Mouse (Mus musculus) heart, embryonic 11.5 days (tissue): ENCODE results near the gene Cd209a. TPM values are rescaled to one million over a fixed set of nuclear protein-coding genes. Genes with fewer than 3 reads are reported as not detected.

ENCODE experiments used
- microRNA-seq: library from miRNA; unstranded; fragments of <30 nt; microRNA quantifications from one replicate; pipeline ENCODE4, GENCODE M21; 2016; ENCODE audit warnings: borderline number of aligned reads
- polyA plus RNA-seq: library from polyadenylated mRNA; unstranded; fragments of >200 nt; fragmentation: Nextera tagmentation; extraction: Ambion mirVana; gene quantifications from 2 replicates; pipeline ENCODE4 v1.2.1, GENCODE M21; 2014

Cd209a gene
- polyA plus RNA-seq, 1 experiment from 2014 or later, result not detected

Small RNA genes lying within 50 kb of the gene (microRNA-seq; reads per million reads assigned to microRNA genes)
- gene Gm24934, result not detected

Other genes with a start within 250 kb of the Cd209a start
- 31.3 and 48.1 TPM in 2 replicates for gene Mcoln1, start 248.5 kb downstream of the Cd209a start, polyA plus RNA-seq
- gene Pnpla6, start 233.6 kb downstream of the Cd209a start, polyA plus RNA-seq, result 14.0 and 15.9 TPM in 2 replicates
- gene C330021F23Rik, start 181.0 kb downstream of the Cd209a start, polyA plus RNA-seq, result 3.9 and 5.1 TPM in 2 replicates
- gene Camsap3, start 161.7 kb downstream of the Cd209a start, polyA plus RNA-seq, result 1.6 TPM in 2 replicates
- 32.6 and 34.7 TPM in 2 replicates for gene Xab2, start 127.7 kb downstream of the Cd209a start, polyA plus RNA-seq
- 109 and 114 TPM in 2 replicates for gene Pet100, start 127.4 kb downstream of the Cd209a start, polyA plus RNA-seq
- gene Pcp2, start 123.4 kb downstream of the Cd209a start, polyA plus RNA-seq, result 0.11 TPM in 1 of 2 replicates, not detected in the other
- 57.7 and 60.2 TPM in 2 replicates for gene Stxbp2, start 118.0 kb downstream of the Cd209a start, polyA plus RNA-seq
- gene Retn, start 93.2 kb downstream of the Cd209a start, polyA plus RNA-seq, result not detected in 2 replicates
- not detected in 2 replicates for gene Mcemp1, start 83.2 kb downstream of the Cd209a start, polyA plus RNA-seq
- gene Fcor, start 76.6 kb downstream of the Cd209a start, polyA plus RNA-seq, result 9.4 and 12.2 TPM in 2 replicates
- gene Trappc5, start 72.7 kb downstream of the Cd209a start, polyA plus RNA-seq, result 26.3 and 33.2 TPM in 2 replicates
- 0.13 and 0.14 TPM in 2 replicates for gene Fcer2a, start 54.8 kb downstream of the Cd209a start, polyA plus RNA-seq
- gene Clec4g, start 28.3 kb downstream of the Cd209a start, polyA plus RNA-seq, result 4.1 and 4.6 TPM in 2 replicates
- not detected in 2 replicates for gene Cd209e, start 105.3 kb upstream of the Cd209a start, polyA plus RNA-seq
- not detected in 2 replicates for gene Cd209d, start 129.6 kb upstream of the Cd209a start, polyA plus RNA-seq
- not detected in 2 replicates for gene Cd209b, start 177.9 kb upstream of the Cd209a start, polyA plus RNA-seq
- gene Cd209c, start 205.8 kb upstream of the Cd209a start, polyA plus RNA-seq, result 0.23 and 0.62 TPM in 2 replicates